In genomic region chr1:59913869-59914225, GRCm38 (mm10) we compare ENCODE assay signal across 8 mouse cellular contexts. TPM values are rescaled to one million over a fixed set of nuclear protein-coding genes. Genes with fewer than 3 reads are reported as not detected.
DNase-seq lines count a peak whose midpoint lies in the region; ATAC-seq and TF ChIP-seq lines count a peak whose summit lies in the region.

No protein-coding gene starts in this region.

- DNase-seq in heart, adult 2 months, result no peak
- no peak for DNase-seq in heart, postnatal 4 days
- peak; percentile 45 for DNase-seq in lung, postnatal 25 days (ENCODE audit: low spot score)
- no peak for DNase-seq in spleen, adult 18-20 months

- ATAC-seq in CD4-positive, CD25-positive, alpha-beta regulatory T cell, adult 4 months, result peak; percentile 3
- ATAC-seq in embryonic facial prominence, embryonic 15.5 days (ENCODE audit: insufficient number of reproducible peaks, low FRiP score, low TSS enrichment, low read depth), result no peak
- no peak for ATAC-seq in hindbrain, embryonic 15.5 days (ENCODE audit: low FRiP score, low read depth)
- ATAC-seq in stomach, embryonic 16.5 days (ENCODE audit: insufficient read depth, low FRiP score), result no peak; the same call in 1 of the 2 replicates

- TF ChIP-seq EP300 in heart, adult 2 months (IDR thresholded peaks at IDR 0.05; ENCODE audit: insufficient read depth, low read depth, low read length), result no peak

- peak overlapping the region; percentile 95 for H3K27ac ChIP-seq in heart, adult 2 months
- H3K27ac ChIP-seq in embryonic facial prominence, embryonic 15.5 days (replicated peaks), result peak overlapping the region; percentile 91
- peak overlapping the region; percentile 99 for H3K27ac ChIP-seq in hindbrain, embryonic 15.5 days (replicated peaks)
- H3K27ac ChIP-seq in stomach, embryonic 16.5 days (ENCODE audit: low read length), result peak overlapping the region; percentile 90

- TF ChIP-seq POLR2A in heart, adult 2 months (IDR thresholded peaks at IDR 0.05; ENCODE audit: insufficient read depth, low read depth, low read length), result no peak

- intact Hi-C loops in heart, adult 2 months (cut with DNase I), result loop anchor here (2.0 kb wide), 2 partner anchors 17 to 29 kb away; no protein-coding TSS in a partner anchor

- H3K79me2 ChIP-seq in heart, adult 2 months (replicated peaks; ENCODE audit: control insufficient read depth, insufficient read depth, low read length), result peaks cover 7% of the 10 kb centered on the region

- no peaks in the 10 kb centered on the region for H3K27me3 ChIP-seq in heart, adult 2 months (ENCODE audit: control insufficient read depth, insufficient read depth, low read length)
- no peaks in the 10 kb centered on the region for H3K27me3 ChIP-seq in embryonic facial prominence, embryonic 15.5 days
- H3K27me3 ChIP-seq in hindbrain, embryonic 15.5 days, result no peaks in the 10 kb centered on the region
- no peaks in the 10 kb centered on the region for H3K27me3 ChIP-seq in stomach, embryonic 16.5 days (ENCODE audit: control insufficient read depth, insufficient read depth, low read length)

- peak overlapping the region; percentile 64 for H3K4me2 ChIP-seq in embryonic facial prominence, embryonic 15.5 days (replicated peaks)
- peak overlapping the region; percentile 64 for H3K4me2 ChIP-seq in hindbrain, embryonic 15.5 days
- H3K4me2 ChIP-seq in stomach, embryonic 16.5 days (ENCODE audit: low read depth, low read length), result peak overlapping the region; percentile 74

- peaks cover 8% of the 10 kb centered on the region for H3K4me1 ChIP-seq in heart, adult 2 months (ENCODE audit: control insufficient read depth, insufficient read depth, low read length)
- H3K4me1 ChIP-seq in embryonic facial prominence, embryonic 15.5 days, result peaks cover 25% of the 10 kb centered on the region
- H3K4me1 ChIP-seq in hindbrain, embryonic 15.5 days (replicated peaks), result peaks cover 35% of the 10 kb centered on the region
- H3K4me1 ChIP-seq in stomach, embryonic 16.5 days (ENCODE audit: control insufficient read depth, insufficient read depth, low read length), result peaks cover 20% of the 10 kb centered on the region

- 4% methylated on average over 12 of the region's 12 CpGs for WGBS in heart, adult 2 months
- 3% methylated on average over 12 of the region's 12 CpGs for WGBS in embryonic facial prominence, embryonic 15.5 days
- 5% methylated on average over 12 of the region's 12 CpGs for WGBS in hindbrain, embryonic 15.5 days
- WGBS in stomach, embryonic 16.5 days, result 2% methylated on average over 12 of the region's 12 CpGs

- H3K9ac ChIP-seq in heart, adult 2 months (ENCODE audit: low read depth, low read length), result peak overlapping the region; percentile 97
- peak overlapping the region; percentile 92 for H3K9ac ChIP-seq in embryonic facial prominence, embryonic 15.5 days
- peak overlapping the region; percentile 96 for H3K9ac ChIP-seq in hindbrain, embryonic 15.5 days
- peak overlapping the region; percentile 97 for H3K9ac ChIP-seq in stomach, embryonic 16.5 days (ENCODE audit: low read length)

- peaks cover 13% of the 10 kb centered on the region for H3K36me3 ChIP-seq in heart, adult 2 months (ENCODE audit: control insufficient read depth, insufficient read depth, low read length)
- H3K36me3 ChIP-seq in embryonic facial prominence, embryonic 15.5 days, result no peaks in the 10 kb centered on the region
- no peaks in the 10 kb centered on the region for H3K36me3 ChIP-seq in hindbrain, embryonic 15.5 days
- H3K36me3 ChIP-seq in stomach, embryonic 16.5 days (ENCODE audit: control insufficient read depth, insufficient read depth, low read length), result no peaks in the 10 kb centered on the region

- TF ChIP-seq CTCF in heart, adult 2 months (IDR thresholded peaks at IDR 0.05), result no peak

- H3K4me3 ChIP-seq in heart, adult 2 months, result peak overlapping the region; percentile 80
- peak overlapping the region; percentile 97 for H3K4me3 ChIP-seq in embryonic facial prominence, embryonic 15.5 days (replicated peaks)
- peak overlapping the region; percentile 90 for H3K4me3 ChIP-seq in hindbrain, embryonic 15.5 days
- H3K4me3 ChIP-seq in stomach, embryonic 16.5 days (replicated peaks; ENCODE audit: low read length), result peak overlapping the region; percentile 96

- H3K9me3 ChIP-seq in embryonic facial prominence, embryonic 15.5 days (replicated peaks), result no peaks in the 10 kb centered on the region
- no peaks in the 10 kb centered on the region for H3K9me3 ChIP-seq in hindbrain, embryonic 15.5 days
- H3K9me3 ChIP-seq in stomach, embryonic 16.5 days (replicated peaks; ENCODE audit: control insufficient read depth, low read length), result no peaks in the 10 kb centered on the region

RNA-seq across cellular contexts. Expression of gene Fam117b, which starts 1.0 kb away (rescaled TPM):
- 10 to 100 TPM; 10.6 to 24.6 TPM for total RNA-seq in heart, adult 2 months (2021)
- polyA plus RNA-seq in heart, adult 2 months (2012; rRNA removed), result 5.2 and 6.1 TPM in 2 replicates
- total RNA-seq in heart, postnatal 4 days (2021), result 10 to 100 TPM; 12.1 to 13.1 TPM
- polyA plus RNA-seq in CD4-positive, CD25-positive, alpha-beta regulatory T cell, adult 4 months (2017; shearing (Covaris generic)), result 10 to 100 TPM; 12.1 to 15.4 TPM
- 9.4 and 10.1 TPM in 2 replicates for polyA plus RNA-seq in embryonic facial prominence, embryonic 15.5 days (2015; fragmentation: Nextera tagmentation; extraction: Ambion mirVana)
- 37.2 and 38.3 TPM in 2 replicates for polyA plus RNA-seq in hindbrain, embryonic 15.5 days (2015; fragmentation: Nextera tagmentation; extraction: Ambion mirVana)
- 3.6 and 4.0 TPM in 2 replicates for polyA plus RNA-seq in stomach, embryonic 16.5 days (2015; fragmentation: Nextera tagmentation; extraction: Ambion mirVana)
